Mouse (Mus musculus): ENCODE measurements around the gene Myh6. TPM values are rescaled to one million over a fixed set of nuclear protein-coding genes. Genes with fewer than 3 reads are reported as not detected.
A peak's percentile ranks its signal among the peaks of the same experiment; 100 is the strongest.
"Not testable (repeated sequence)": the region's sequence is repeated elsewhere in the genome, so short reads cannot be mapped to it uniquely, and the experiment has no call there.

The Myh6 gene
- total RNA-seq (2021) = 100 to 1,000 TPM; 112 to 118 TPM
- long read RNA-seq, experiment 1, full-length matches to known transcripts = 6 of 9 reads
- long read RNA-seq, experiment 1, partial matches to known transcripts = 0 of 9 reads
- long read RNA-seq, experiment 1, other reads (novel, unspliced or antisense) = 3 of 9 reads
- long read RNA-seq, experiment 2, full-length matches to known transcripts = 14 of 30 reads
- long read RNA-seq, experiment 2, partial matches to known transcripts = 3 of 30 reads
- long read RNA-seq, experiment 2, other reads (novel, unspliced or antisense) = 13 of 30 reads

DNA sequence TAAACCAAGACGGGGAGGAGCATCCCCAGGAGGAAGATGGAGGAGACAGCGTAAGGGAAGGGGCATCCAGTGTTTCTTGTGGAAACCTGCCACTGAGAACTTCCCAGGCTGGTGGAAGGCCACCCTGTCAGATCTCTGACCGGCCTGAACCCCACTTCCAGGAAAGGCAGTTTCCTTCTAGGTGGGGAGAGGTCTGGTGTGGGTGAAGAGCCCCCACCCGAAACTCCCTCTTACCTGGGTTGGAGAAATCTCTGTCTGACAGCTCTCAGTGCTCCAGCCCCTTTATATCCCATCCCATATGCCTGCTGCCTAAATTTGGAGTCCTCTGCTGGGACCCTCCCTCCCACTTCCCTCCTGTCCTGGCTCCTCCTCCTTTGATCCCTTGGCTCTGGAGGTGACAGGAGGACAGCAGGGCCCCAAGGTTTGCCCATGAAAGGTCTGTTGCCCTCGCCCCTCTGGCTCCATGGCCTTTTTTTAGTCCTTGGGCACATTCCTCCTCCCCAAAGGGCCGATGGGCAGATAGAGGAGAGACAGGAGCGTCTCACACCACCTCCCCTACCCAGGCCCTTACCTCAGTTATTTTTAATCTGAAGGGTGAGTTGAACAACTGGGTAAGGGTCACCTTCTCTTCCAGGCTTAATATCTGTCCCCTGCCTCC lies at the start of gene Myh6:
Gene Myh6, minus strand, starts transcription at position 608 of the 658 bp plus-strand sequence.
- DNase-seq (ENCODE audit: low spot score in 2 of 2) = no peak

DNA sequence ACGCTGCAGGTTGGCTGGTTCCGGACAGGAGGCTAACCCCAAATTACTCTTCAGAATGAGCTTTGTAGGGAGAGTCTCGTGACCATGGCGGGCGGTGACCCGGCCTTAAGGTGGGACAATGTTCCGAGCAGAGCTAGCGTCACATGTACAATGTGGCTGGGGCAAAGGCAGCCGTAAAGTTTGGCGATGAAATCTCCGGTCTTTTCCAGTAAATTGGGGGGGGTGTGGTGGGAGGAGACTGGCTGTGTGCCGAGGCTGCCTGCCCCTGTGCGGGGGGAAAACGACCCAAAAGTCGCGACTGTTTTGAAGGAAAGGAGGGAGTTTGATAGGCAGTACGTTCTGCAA lies 49.0 kb upstream of the Myh6 start:
- DNase-seq (ENCODE audit: low spot score in 2 of 2) = no peak

DNA sequence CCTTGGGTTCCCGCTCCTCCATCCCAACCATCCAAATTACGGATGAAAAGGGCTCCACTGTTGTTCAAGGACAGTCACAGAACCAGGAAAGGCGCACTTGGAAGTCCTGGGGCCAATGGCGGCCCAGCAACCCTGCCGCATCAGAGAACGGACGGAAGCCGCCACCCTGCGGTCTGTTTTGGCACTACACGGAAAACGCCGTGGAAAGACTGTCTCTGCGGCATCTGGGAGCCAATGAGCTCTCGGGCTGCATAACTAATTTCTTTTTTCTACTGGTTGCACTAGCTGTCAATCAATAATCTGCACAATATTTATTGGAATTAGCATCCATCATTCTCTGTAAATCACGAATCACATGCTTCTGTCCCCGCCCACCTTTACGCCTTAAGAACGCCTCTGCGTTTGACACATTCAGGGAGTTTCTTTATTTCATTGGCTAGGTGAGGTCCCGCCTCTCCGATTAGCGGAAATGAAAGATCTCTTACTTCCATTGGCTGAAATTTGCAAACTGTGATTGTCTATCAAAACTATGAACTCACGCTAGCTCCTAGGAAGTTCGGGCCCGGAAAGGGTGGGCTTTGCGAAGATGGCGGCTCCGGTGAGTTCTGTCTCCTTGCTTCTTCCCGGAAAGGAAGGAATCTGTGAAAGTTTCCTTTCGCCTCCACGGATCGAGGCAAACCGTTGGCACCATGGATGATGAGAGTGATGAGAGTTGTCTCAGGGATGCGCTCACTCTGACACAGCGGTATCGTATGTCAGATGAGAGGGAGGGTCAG lies 48.5 kb upstream of the Myh6 start, which contains the start of gene Ngdn:
Gene Ngdn, plus strand, starts transcription at position 464 of the 776 bp plus-strand sequence.
- DNase-seq (ENCODE audit: low spot score in 2 of 2) = peak; percentile 92 to 96

DNA sequence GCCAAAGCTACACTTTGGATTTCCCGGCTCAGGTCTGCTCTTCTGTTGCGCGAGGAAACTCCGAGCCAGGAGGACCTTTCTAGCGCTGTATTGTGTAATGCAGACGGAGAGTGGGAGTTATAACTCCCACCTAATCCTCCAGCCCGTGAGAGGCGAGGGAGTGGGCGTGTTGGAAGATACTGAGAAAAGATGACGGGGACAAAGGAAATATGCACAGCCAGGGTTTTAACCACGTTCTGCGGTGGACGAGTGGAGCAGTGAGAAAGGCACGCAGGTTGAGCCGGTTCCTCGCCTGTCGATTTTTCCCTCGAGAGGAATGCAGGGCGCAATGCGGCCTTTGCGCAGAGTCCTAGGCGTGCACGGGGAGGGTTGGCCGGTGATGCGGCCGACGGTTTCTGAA lies 47.9 kb upstream of the Myh6 start:
- no peak for DNase-seq (ENCODE audit: low spot score in 2 of 2)

DNA sequence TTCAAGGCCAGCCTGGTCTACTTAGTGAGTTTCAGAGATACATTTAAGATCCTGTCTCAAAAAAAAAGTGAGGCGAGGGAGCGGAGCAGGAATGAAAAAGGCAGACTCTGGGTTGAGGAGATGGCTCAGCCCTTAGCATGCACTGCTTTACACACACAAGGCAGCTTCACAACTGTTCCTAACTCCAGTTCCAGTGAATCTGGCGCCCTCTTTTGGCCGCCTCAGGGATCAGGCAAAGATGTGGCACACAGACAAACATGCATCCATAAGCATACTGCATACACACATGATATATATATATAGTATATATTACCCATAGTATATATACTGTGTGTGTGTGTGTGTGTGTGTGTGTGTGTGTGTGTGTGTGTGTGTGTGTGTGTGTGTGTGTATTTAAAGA lies 44.4 kb upstream of the Myh6 start:
- no peak for DNase-seq (ENCODE audit: low spot score in 2 of 2)

DNA sequence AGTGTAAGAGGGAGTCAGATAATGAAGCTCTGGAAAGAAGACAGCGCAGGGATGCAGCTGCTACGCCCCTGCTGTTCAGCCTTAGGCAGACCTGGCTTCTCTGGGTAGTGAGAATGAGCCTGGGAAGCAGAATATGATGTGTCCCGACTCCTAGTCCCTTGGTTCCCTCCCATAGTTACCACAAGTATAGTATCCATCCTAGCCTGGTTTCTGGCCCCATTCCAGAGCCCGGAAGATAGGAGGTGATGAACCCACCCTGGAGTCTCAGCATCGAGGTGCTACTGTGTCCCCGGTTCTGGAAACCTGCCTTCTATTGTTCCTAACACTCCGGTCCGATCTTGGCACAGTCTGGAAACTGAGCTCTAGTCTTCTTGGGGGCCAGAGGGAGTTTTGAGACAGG lies 41.7 kb upstream of the Myh6 start:
- DNase-seq (ENCODE audit: low spot score in 2 of 2) = no peak

DNA sequence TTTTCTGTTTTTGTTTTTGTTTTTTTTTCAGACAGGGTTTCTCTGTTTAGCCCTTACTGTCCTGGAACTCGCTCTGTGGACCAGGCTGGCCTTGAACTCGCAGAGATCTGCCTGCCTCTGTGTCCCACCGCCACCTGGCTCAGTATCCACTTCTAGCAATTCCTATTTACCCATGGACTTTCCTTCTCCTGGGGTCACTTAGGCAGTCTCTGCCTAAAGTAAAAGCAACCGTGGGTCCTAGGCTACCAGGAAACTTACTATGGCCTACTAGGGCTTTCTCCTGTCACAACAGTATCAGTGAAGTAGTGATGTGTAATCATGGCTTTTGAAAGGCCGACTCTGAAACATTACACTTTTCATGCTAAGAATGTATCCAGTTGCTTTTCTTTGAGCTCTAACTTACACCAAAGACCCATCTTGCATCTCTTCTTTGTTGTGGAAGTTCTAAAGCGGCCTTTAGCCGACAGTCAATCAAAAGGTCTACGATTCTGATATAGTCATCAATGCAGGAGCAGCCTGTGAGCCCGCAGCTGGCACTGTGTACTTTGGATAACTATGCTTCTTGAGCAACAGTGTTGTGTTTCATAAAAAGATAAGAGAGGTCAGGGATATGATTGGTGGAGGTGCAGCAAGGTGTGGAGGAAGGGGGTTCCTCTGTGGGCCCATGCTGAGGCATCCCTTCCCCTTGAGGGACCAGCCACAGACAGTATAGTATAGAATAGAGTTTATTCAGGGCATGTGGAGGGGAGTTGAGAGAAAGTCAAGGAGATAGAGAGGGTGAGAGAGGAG lies 40.6 kb upstream of the Myh6 start:
- DNase-seq (ENCODE audit: low spot score in 2 of 2) = no peak

DNA sequence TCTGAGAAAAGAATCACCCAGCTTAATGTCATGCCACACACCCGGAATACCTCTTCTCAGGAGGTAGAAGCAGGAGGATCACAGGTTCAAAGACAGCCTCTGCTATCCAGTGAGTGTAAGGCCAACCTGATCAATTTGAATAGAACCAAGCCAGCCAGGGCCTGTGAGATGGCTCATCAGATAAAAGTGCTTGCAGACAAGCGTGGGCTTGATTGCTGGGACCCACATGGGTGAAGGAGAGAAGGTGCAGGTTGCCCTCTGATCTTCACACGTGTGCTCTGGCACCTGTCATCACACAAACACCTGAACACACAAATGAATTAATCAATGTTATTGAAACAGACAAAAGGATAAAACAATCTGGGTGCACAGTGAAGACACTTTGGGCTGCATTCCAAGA lies 39.8 kb upstream of the Myh6 start:
- no peak for DNase-seq (ENCODE audit: low spot score in 2 of 2)

DNA sequence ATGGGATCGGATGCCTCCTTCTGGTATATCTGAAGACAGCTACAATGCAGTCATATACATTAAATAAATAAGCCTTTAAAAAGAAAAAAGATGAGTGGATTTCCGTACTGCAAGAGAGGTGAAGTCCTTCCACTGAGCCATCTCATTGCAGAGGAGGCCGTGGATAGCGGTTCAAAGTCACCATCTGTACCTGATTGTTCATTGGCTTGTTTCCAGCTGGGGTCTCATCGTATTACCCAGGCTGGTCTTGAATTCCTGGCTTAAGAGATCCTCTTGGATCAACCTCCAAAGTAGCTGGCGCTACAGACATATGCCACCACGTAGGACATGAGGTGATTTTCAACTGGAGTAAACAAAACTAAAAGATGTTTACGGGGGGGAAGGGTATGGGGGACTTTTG lies 39.2 kb upstream of the Myh6 start:
- DNase-seq (ENCODE audit: low spot score in 2 of 2) = no peak

DNA sequence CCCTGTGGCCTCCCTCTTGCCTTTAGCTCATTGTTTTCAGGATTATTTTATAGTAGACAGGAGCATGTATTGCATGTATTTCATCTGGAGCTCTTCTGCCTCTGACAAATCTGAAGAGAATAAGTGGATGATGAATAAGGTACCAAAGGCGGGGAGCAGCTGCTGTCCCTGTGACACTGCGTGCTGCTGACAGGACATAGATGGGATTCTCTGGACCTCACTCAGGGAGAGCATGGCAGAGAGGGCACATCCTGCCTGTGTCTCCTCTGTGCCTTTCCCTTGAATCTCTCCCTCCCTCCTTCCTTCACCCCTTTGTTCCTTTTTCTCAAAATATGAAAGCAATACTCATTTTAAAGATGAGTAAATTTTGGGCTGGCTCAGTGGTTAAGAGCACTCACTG lies 38.8 kb upstream of the Myh6 start:
- DNase-seq (ENCODE audit: low spot score in 2 of 2) = no peak

DNA sequence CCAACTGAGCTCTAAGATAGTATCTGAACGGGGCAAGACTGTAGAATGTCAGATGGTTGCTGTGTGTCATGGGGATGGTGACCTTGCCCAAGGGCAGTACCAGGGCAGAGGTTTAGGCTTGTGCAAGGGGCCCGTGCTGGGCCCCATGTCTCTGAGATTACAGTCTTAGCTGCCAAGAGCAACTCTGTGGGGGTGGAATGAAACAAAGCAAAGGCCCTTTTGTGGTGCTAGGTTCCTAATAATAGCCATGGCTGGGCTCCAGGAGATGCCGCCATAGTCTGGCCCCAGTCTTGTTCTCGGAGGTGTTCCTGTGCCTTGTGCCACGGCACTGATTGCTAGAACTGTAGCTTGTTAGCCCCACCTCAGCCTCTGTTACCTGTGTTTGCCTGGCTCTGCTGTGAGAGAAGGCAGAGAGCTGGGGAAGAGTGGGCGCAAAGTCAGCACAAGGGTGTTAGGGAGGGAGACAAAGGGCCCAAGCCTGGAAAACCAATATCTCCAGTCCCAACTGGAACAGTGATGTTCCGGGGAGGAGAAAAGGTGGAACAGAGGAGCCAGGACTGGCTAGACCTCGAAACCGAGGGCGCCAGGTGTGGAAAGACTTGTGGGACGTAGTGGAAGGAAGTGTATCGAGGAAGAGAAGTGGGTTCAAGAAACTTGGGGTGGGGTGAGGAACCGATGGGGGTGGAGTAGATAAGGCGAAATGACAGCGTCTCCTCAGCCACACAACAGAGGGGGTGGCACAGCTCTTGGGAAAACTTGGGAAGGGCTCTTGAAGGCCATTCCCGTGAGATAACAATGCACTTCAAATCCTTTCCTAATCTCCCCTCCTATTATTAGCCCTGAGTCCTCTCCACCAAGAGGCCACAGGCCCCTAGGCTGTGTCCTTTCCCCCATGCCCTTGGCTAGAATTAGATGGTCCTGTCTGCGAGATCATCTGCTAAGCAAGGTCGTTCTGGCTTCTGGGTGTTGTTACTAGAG lies 37.4 kb upstream of the Myh6 start:
- no peak for DNase-seq (ENCODE audit: low spot score in 2 of 2)

DNA sequence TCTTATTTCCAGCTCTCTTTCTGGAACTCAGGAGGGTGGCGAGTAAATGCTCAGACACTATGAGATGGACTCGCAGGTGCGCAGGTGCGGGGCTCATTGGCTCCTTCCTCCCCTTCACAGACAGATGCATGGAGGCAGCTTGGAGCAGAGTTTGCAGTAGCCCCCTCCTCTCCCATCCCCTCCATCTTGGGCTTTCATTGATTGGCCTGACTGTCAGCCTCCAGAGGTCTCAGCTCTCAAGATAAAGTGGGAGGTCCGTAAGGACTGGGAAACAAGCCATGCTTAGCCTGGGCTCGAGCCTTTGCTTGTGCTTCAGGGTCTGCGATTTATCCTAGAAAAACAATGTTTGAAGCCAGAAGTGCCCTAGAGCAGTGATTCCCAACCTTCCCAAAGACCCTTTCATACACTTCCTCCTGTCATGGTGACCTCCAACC lies 36.0 kb upstream of the Myh6 start:
- DNase-seq (ENCODE audit: low spot score in 2 of 2) = no peak

DNA sequence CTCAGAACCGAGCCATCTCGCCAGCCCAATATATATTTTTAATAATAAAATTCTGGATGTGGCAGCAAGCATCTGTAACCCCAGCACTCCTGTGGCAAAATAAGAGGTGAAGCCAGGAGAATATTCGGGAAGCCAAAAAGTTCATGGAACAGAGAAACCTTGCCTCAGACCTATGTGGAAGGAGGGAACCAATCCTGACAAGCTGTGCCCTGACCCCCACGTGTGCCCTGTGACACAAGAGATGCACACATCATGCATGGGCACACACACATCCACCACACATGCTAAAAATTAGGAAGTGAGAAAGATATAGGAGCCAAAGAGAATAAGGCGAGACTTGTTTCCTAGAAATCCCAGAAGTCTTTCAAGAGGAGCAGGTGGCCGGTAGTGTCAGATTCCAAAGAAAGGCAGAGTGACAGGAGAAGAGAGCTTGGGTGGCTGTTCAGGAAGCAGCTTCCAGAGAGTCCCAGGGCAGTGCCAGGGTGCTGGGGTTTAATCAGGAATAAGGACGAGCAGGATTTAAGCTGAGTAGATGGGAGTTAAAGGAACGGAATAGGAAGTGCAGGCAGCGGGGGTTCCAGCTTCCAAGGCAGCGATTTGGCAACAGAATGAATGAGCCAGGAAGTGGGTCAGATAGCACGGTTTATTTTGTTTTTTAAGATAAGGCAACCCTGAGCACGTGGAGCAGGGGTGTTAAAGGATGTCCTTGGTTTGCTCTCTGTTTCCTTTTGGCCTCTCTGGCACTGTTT lies 35.4 kb upstream of the Myh6 start:
- no peak for DNase-seq (ENCODE audit: low spot score in 2 of 2)

DNA sequence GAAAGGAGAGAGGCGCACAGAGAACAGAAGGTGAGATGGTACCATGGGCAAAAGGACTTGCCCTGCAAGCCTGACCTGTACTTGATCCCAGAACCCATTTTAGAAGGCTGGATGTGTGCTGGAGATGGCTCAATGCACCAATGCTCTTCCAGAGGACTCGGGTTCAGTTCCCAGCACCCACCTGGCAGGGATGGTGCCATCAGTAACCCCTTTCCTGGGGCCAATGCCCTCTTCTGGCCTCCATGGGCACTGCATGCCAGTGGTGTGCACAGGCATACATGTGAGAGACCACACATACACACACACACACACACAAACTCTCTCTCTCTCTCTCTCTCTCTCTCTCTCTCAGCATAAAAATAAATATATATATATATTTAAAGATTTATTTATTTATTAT lies 34.7 kb upstream of the Myh6 start:
- DNase-seq (ENCODE audit: low spot score in 2 of 2) = no peak

DNA sequence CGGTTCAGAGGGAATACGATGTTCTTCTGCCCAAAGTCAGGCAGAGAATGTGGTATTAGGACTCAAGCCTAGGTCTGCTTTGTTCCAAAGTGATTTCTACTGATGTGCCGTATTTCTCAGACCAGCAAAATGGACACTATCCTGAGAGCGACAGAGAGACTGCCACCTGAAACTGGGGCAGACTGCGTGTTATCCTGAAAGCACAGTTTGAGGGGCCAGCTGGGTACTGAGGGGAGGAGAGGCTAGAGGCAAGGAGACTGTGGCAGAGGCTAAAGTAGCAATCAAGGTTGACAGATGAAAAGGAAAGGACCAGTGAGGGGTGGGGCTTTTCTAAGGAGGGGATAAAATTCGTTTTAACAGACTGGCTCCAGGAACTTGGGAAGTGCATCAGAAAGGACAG lies 34.1 kb upstream of the Myh6 start:
- DNase-seq (ENCODE audit: low spot score in 2 of 2) = no peak

DNA sequence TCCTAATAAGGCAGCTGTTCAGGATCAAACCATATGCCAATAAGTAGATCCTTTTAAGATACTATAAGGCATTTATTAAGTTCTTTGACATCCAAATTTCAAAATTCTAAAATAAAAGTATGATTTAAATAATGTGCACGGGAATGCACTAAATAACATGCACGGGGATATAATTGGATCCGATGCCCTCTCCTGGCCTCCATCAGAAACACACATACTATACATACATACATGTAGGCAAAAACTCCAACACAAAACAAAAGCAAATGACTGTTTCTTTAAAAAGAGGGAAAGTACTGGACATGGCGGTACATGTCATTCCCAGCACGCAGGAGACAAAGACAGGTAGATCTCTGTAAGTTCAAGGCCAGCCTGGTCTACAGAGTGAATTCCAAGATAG lies 33.1 kb upstream of the Myh6 start:
- not testable (repeated sequence) for DNase-seq (ENCODE audit: low spot score in 2 of 2)

DNA sequence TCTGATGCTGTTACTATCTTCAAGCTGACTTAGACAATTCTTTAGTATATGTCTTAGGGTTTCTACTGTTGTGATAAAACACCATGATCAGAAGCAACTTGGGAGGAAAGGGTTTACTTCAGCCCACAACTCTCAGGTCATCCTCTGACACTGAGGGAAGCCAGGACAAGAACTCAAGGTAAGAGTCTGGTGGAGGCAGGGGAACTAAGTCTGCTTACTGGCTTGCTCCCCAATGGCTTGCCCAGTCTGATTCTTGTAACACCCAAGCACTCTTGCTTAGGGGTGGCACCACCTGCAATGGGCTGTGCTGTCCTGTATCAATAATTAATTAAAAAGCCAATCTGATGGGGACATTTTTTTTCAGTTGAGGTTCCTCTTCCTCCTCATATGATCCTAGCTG lies 32.0 kb upstream of the Myh6 start:
- DNase-seq (ENCODE audit: low spot score in 2 of 2) = no peak

DNA sequence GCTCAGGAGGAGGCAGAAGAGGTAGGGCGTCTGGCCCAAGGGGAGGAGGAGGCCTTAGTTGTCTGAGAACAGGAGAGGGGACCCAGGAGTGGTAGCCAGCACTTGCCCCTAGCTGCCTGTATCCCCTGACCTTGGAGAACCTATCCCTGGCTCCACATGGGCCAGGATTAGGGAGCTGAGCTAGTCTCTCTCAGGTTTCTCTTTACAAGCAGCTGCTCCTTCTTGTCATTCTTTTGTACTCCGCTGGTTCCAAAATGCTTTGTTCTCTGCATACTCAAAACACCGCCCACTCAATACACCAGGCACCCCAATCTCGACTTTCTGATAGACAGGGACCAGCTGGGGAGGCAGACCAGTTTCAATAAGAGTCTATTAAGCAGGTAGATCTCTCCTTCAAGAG lies 30.6 kb upstream of the Myh6 start:
- DNase-seq (ENCODE audit: low spot score in 2 of 2) = no peak

DNA sequence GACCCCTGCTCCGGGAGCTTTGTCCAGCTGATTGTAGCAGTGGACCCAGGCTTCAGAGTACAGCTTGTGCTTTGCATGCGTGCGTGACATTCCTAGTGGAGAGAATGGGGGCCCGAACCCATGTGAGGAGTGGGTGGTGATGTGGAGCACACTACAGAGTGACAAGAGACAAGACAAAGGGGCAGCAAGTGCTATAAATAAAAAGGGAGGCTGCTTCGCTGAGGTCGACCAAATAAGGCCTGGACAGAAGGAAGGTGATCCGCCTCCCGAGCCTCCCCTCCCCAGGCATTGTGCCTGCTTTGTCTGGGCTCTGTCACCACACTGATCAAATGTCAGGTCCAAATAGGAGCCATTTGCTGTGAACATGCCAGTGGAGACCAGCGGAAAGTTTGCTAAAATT lies 30.1 kb upstream of the Myh6 start:
- DNase-seq (ENCODE audit: low spot score in 2 of 2) = no peak
